ENCODE assay signal across 11 mouse cellular contexts in the genomic region with DNA sequence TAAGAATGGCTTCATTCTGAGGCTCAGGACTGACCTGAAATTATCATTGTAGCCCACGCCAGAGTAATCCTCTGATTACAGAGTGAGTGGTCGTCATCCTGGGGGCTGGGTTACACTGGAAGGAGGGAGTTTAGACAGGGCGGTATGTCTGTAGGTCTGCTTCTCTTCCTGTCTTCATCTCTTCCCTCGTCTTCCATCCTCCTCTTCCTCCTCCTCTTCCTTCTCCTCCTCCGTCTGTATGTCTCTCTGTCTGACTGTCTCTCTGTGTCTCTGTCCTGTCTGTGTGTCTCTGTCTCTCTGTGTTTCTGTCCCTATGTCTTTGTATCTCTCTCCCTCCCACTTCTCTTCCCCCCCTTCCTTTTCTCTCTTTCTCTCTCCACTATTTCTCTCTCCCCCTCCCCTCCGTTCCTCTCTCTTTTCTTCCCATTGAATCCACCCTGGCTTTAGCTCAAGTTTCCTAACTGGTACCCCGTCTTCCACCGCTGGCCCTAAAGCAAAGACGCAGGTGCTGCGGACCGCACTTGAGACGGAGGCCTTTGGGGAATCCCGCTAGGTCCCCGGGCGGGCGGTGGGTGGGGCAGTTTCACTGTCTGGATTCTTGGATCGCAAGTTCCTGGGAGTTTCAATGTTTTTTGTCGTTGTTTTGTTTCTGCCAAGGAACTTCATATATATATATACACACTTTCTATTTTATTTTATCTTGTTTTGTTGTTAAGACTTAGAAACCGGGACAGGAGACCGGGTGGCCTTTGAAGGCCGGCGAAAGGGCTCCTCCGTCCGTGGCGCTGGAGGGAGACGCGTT. TPM values are rescaled to one million over a fixed set of nuclear protein-coding genes. Genes with fewer than 3 reads are reported as not detected.
DNase-seq lines count a peak whose midpoint lies in the region; ATAC-seq lines count a peak whose summit lies in the region.
"Had no signal": no experiment of that assay in that cellular context is flagged by ENCODE, and none has a peak within 500 bp of the region (broad histone marks: within the 10 kb centered on the region; RNA-seq: fewer than 3 reads in every experiment).

No protein-coding gene starts in this region.

- DNase-seq in cerebellum, postnatal 14 days, result peak; percentile 12 to 20
- no peak for DNase-seq in cerebellum, adult 18-20 months
- no peak for DNase-seq in lung, postnatal 36 days
- peak; percentile 45 for DNase-seq in neural tube, embryonic 10.5 days (ENCODE audit: extremely low spot score, low spot score)
- DNase-seq in gastrocnemius, adult 8-10 months (ENCODE audit: low spot score in 2 of 2), result no peak
- no peak for DNase-seq in lung, postnatal 14 days
- DNase-seq: cerebellum, adult 9-10 months had no signal

- no peaks in the 10 kb centered on the region for H3K9me3 ChIP-seq in lung, embryonic 16.5 days (ENCODE audit: control insufficient read depth, low read length)
- no peaks in the 10 kb centered on the region for H3K9me3 ChIP-seq in forebrain, embryonic 13.5 days (replicated peaks)

- H3K27ac ChIP-seq in lung, embryonic 16.5 days (ENCODE audit: low read length), result no peak overlapping the region
- H3K27ac ChIP-seq in forebrain, embryonic 13.5 days, result peak overlapping the region; percentile 48
- H3K27ac ChIP-seq: liver, embryonic 14.5 days had no signal

- no peak for ATAC-seq in lung, embryonic 16.5 days (ENCODE audit: low read depth)
- no peak for ATAC-seq in forebrain, embryonic 13.5 days

- peaks cover 86% of the 10 kb centered on the region for H3K27me3 ChIP-seq in lung, embryonic 16.5 days (ENCODE audit: control insufficient read depth, insufficient read depth, low read depth, low read length)
- H3K27me3 ChIP-seq in forebrain, embryonic 13.5 days, result peaks cover 95% of the 10 kb centered on the region

- 2% methylated on average over 27 of the region's 27 CpGs for WGBS in lung, embryonic 16.5 days
- under 1% methylated on average over 27 of the region's 27 CpGs for WGBS in forebrain, embryonic 13.5 days

- peak overlapping the region; percentile 8; the same call in 1 of the 2 replicates for H3K4me3 ChIP-seq in lung, embryonic 16.5 days (ENCODE audit: low read length)
- H3K4me3 ChIP-seq in forebrain, embryonic 13.5 days, result 0 out of 2 replicates have a peak overlapping the region, but pooled peaks have one; percentile 12

- H3K4me1 ChIP-seq in lung, embryonic 16.5 days (replicated peaks; ENCODE audit: control insufficient read depth, insufficient read depth, low read length), result 0 out of 2 replicates have a peak, but pooled peaks cover 2% of the 10 kb centered on the region
- peaks cover 51% of the 10 kb centered on the region for H3K4me1 ChIP-seq in forebrain, embryonic 13.5 days

- H3K4me2 ChIP-seq in lung, embryonic 16.5 days (ENCODE audit: low read depth, low read length), result no peak overlapping the region
- peak overlapping the region; percentile 59 for H3K4me2 ChIP-seq in forebrain, embryonic 13.5 days

- no peaks in the 10 kb centered on the region for H3K36me3 ChIP-seq in lung, embryonic 16.5 days (ENCODE audit: control insufficient read depth, insufficient read depth, low read length)
- H3K36me3 ChIP-seq in forebrain, embryonic 13.5 days (ENCODE audit: poor library complexity, severe bottlenecking), result no peaks in the 10 kb centered on the region

- H3K9ac ChIP-seq in lung, embryonic 16.5 days (ENCODE audit: low read length), result no peak overlapping the region
- no peak overlapping the region for H3K9ac ChIP-seq in forebrain, embryonic 13.5 days
- H3K9ac ChIP-seq: liver, embryonic 14.5 days had no signal

RNA-seq across cellular contexts. Expression of a gene that starts 8.4 kb away (rescaled TPM):
- not detected in 2 replicates for polyA plus RNA-seq in lung, embryonic 16.5 days (2015; fragmentation: Nextera tagmentation; extraction: Ambion mirVana)
- 11.7 and 14.0 TPM in 2 replicates for polyA plus RNA-seq in forebrain, embryonic 13.5 days (2015; fragmentation: Nextera tagmentation; extraction: Ambion mirVana)
- not detected for total RNA-seq in gastrocnemius, adult 8-10 months (2022)
- total RNA-seq: neutrophil, adult 5-6 weeks had no signal
- polyA plus RNA-seq: liver, embryonic 14.5 days had no signal

RNA-seq across cellular contexts. Expression of a gene that starts 39.2 kb away (rescaled TPM):
- polyA plus RNA-seq in lung, embryonic 16.5 days (2015; fragmentation: Nextera tagmentation; extraction: Ambion mirVana), result 24.9 and 30.5 TPM in 2 replicates
- polyA plus RNA-seq in forebrain, embryonic 13.5 days (2015; fragmentation: Nextera tagmentation; extraction: Ambion mirVana), result 30.9 and 37.7 TPM in 2 replicates
- 10 to 100 TPM; 11.9 to 15.4 (median 13.0) TPM for total RNA-seq in gastrocnemius, adult 8-10 months (2022)

Comparison
In these comparisons a context has a peak if more than half of its experiments do, and no peak if none do; other contexts are left out.
1. DNase-seq: peak in cerebellum, postnatal 14 days (2 of 2) and neural tube, embryonic 10.5 days (single experiment); none in cerebellum, adult 18-20 months (0 of 2), lung, postnatal 36 days (single experiment), gastrocnemius, adult 8-10 months (0 of 2) and lung, postnatal 14 days (single experiment).
2. RNA of a gene that starts 8.4 kb away (polyA plus RNA-seq): 11.7 to 14.0 TPM in forebrain, embryonic 13.5 days; not detected in lung, embryonic 16.5 days; every median in the first group is over 10 times any median in the second.